Mouse (Mus musculus) midbrain, embryonic 14.5 days (tissue): ENCODE measurements at regions not wholly inside any gene's neighbourhood (a gene's known extent, or its start where the extent isn't known, plus 50 kb on each side); places are given as distances from the start of the nearest gene placed in this dataset.

Experiments used
- ATAC-seq: fragments of 200-750 bp; cut with Nextera tagmentation; 2 replicates; pipeline ENCODE4 v1.8.0; 2017; ENCODE audit warnings: moderate number of reproducible peaks, moderate library complexity; ENCODE audit not compliant: low FRiP score, low TSS enrichment
- DNase-seq: peaks from one replicate; pipeline ENCODE4 v3.0.0-alpha.2; 2015
- H3K27ac ChIP-seq: fragments of 300-500 bp; sonication (generic); replicated peaks from 2 replicates; pipeline ENCODE4 v1.5.1; 2014; ENCODE audit warnings: mild to moderate bottlenecking, low read depth, low read length, moderate library complexity
- H3K27me3 ChIP-seq: fragments of 300-500 bp; sonication (generic); 2 replicates; pipeline ENCODE4 v1.6.1; 2014; ENCODE audit warnings: low read length, control low read depth, mixed read lengths; ENCODE audit not compliant: control insufficient read depth, insufficient read depth
- H3K36me3 ChIP-seq: fragments of 300-500 bp; sonication (generic); 2 replicates; pipeline ENCODE4 v1.6.1; 2014; ENCODE audit warnings: low read length, control low read depth; ENCODE audit not compliant: control insufficient read depth, insufficient read depth
- H3K4me1 ChIP-seq: fragments of 300-500 bp; sonication (generic); 2 replicates; pipeline ENCODE4 v1.6.1; 2014; ENCODE audit warnings: mild to moderate bottlenecking, antibody characterized with exemption, low read length, control low read depth; ENCODE audit not compliant: control insufficient read depth, insufficient read depth
- H3K4me2 ChIP-seq: fragments of 300-500 bp; sonication (generic); 2 replicates; pipeline ENCODE4 v1.6.1; 2014; ENCODE audit warnings: mild to moderate bottlenecking, low read length, moderate library complexity
- H3K4me3 ChIP-seq: fragments of 300-500 bp; sonication (generic); replicated peaks from 2 replicates; pipeline ENCODE4 v1.5.1; 2014; ENCODE audit warnings: low read depth, low read length
- H3K9ac ChIP-seq: fragments of 300-500 bp; sonication (generic); replicated peaks from 2 replicates; pipeline ENCODE4 v1.6.1; 2014; ENCODE audit warnings: mild to moderate bottlenecking, low read length, moderate library complexity
- H3K9me3 ChIP-seq: fragments of 300-500 bp; sonication (generic); 2 replicates; pipeline ENCODE4 v1.6.1; 2016; ENCODE audit warnings: low read length, control low read depth, mixed read lengths; ENCODE audit not compliant: control insufficient read depth
- WGBS: fragments of 180-500 bp; shearing (Covaris S2); extraction: QIAGEN DNeasy Blood & Tissue Kit; methylation state at CpG from one replicate; pipeline ENCODE4 v1.1.7; 2014; 5-methylcytosine and 5-hydroxymethylcytosine counted together

GRCm38 (mm10) chr2:123805646-123806045 is 284.1 kb upstream of the Sema6d start:
- Histone ChIP-seq H3K4me3 (no peak overlapping the region), H3K36me3 (no peaks in the 10 kb centered on the region), H3K27me3 (no peaks in the 10 kb centered on the region), H3K27ac (no peak overlapping the region), H3K9me3 (no peaks in the 10 kb centered on the region), H3K4me2 (no peak overlapping the region), H3K9ac (no peak overlapping the region), H3K4me1 (no peaks in the 10 kb centered on the region)
- DNase-seq (no peak), ATAC-seq (no peak)
- 78% methylated on average over 2 of the region's 2 CpGs for WGBS

DNA sequence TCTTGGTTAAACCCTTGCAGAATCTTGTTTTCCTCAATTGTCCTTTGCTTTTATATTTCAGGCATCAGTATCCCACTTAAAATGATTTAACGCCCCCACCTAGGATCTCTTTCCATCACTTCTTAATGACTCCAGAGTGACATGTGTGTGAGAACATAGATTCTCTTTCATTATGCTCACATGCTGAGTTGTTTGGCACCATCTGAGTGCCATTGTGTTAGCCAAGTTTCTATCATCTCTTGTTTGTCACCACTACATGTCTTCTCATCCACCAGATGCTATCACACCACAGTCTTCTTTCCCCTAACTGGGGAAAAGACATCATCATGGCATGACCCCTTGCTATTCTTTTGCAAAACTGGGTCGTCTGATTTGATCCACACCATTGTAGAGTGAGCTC is 283.4 kb upstream of the Sema6d start:
- no peak for ATAC-seq
- H3K4me3 ChIP-seq = no peak overlapping the region
- no peaks in the 10 kb centered on the region for H3K27me3 ChIP-seq
- H3K9ac ChIP-seq = no peak overlapping the region
- H3K27ac ChIP-seq = no peak overlapping the region
- H3K9me3 ChIP-seq = no peaks in the 10 kb centered on the region
- no peaks in the 10 kb centered on the region for H3K4me1 ChIP-seq
- DNase-seq = no peak
- H3K36me3 ChIP-seq = no peaks in the 10 kb centered on the region
- H3K4me2 ChIP-seq = no peak overlapping the region
- 76% methylated on average over 2 of the region's 2 CpGs for WGBS

DNA sequence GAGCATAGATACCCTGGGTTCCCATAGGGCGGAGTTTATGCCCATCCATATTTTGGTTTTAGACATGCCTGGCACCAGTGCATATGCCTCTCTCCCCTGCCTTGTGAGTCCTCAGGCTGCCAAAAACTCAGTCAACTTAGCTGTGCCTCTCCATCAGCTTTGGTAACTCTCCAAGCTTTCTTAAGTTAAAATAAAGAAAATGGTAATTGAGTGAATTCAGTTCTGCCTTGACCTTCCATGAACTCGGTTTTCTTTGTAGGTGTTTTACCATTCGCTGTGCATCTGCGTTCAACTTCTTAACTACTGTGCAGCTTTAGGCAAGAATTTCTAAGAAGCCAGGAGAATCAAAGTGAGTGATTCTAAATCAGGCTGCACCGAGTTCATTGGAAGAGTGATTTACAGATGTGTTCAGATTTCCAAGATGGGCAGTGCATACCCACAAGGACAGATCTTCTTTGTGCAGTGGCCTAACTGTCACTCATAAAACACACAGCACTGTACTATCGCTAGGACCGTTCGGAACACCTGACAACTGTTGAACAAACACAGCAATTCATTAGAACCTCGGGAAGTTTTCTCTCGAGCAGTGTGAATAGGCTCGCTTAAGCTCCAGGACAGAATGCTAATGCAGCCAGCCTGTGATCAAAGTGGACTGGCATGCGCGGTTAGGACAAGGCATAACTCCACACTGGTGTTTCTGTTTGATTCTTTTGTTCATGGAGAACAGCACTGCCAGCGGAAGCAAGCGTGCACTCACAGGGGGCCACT is 276.4 kb upstream of the Sema6d start:
- Histone ChIP-seq H3K9ac (no peak overlapping the region), H3K27ac (peak overlapping the region; percentile 64), H3K4me1 (peaks cover 14% of the 10 kb centered on the region), H3K4me2 (peak overlapping the region; percentile 38), H3K4me3 (no peak overlapping the region), H3K27me3 (no peaks in the 10 kb centered on the region), H3K9me3 (no peaks in the 10 kb centered on the region), H3K36me3 (no peaks in the 10 kb centered on the region)
- WGBS = 14% methylated on average over 15 of the region's 15 CpGs
- DNase-seq (peak; percentile 74), ATAC-seq (peak; percentile 80)

- Histone ChIP-seq H3K4me2 (peak overlapping the region; percentile 38), H3K27ac (peak overlapping the region; percentile 64), H3K9me3 (no peaks in the 10 kb centered on the region), H3K9ac (no peak overlapping the region), H3K27me3 (no peaks in the 10 kb centered on the region), H3K4me1 (peaks cover 14% of the 10 kb centered on the region), H3K36me3 (no peaks in the 10 kb centered on the region), H3K4me3 (no peak overlapping the region)
- DNase-seq (peak; percentile 35), ATAC-seq (peak; percentile 76)
- 14% methylated on average over 3 of the region's 3 CpGs for WGBS
Observed at GRCm38 (mm10) chr2:123813950-123814337, 275.8 kb upstream of the Sema6d start.

DNA sequence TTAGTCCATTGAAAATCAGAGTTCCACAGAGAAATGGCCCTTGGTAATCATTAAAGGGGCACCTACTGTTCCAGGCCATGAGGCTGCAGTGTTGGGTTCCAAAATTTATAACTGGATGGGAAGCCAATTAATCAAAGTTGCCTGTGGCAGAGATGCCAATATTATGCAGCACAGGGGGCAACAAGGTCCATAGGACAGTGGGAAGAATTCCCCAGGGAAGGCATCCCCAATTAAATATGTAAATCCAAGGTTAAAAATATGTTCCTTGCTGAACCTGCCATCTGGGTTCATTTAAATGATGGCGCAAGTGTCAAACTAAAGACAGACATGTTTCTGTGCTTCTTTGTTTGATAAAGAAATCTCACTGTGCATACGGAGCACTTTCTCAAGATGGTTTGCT is 273.1 kb upstream of the Sema6d start:
- Histone ChIP-seq H3K36me3 (no peaks in the 10 kb centered on the region), H3K4me1 (peaks cover 14% of the 10 kb centered on the region), H3K9me3 (no peaks in the 10 kb centered on the region), H3K27me3 (no peaks in the 10 kb centered on the region), H3K9ac (no peak overlapping the region), H3K4me3 (no peak overlapping the region), H3K27ac (no peak overlapping the region), H3K4me2 (no peak overlapping the region)
- ATAC-seq (no peak), DNase-seq (peak; percentile 45)
- WGBS = 39% methylated on average over 2 of the region's 2 CpGs

DNA sequence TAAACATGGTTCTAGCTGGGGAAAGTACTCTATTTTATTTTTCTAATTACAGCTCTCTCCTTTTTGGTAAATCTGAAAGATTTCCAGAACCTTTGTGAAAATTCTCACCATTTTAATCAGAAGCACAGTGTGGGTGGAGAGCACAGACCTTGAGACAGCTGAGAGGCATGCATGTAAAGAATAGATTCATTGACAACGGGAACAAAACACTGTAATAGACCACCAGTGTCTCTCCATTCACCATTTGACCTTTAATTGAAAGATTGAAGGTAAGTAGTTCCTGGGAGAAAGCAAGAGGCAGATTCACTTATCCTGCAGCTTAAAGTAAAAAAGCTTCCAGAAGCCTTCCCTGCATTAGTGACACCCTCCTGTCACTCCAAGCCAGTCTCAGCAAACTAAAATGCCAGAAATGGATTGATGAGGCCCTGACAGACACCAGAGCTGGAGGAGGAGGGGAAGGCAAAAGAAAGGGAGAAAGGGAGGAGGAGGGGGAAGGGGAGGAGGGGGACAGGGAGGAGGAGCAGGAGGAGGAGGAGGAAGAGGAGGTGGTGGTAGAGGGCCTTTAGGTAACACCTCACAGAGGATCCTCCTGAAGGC is 256.1 kb upstream of the Sema6d start:
- H3K27me3 ChIP-seq = no peaks in the 10 kb centered on the region
- WGBS = 40% methylated on average over 1 of the region's 1 CpGs
- no peaks in the 10 kb centered on the region for H3K4me1 ChIP-seq
- H3K9ac ChIP-seq = no peak overlapping the region
- no peaks in the 10 kb centered on the region for H3K36me3 ChIP-seq
- H3K9me3 ChIP-seq = no peaks in the 10 kb centered on the region
- H3K4me2 ChIP-seq = no peak overlapping the region
- no peak overlapping the region for H3K4me3 ChIP-seq
- no peak for ATAC-seq
- DNase-seq = no peak
- H3K27ac ChIP-seq = no peak overlapping the region
